Mouse (Mus musculus) skeletal muscle tissue, postnatal 0 days (tissue): ENCODE measurements around the gene Myo5a. TPM values are rescaled to one million over a fixed set of nuclear protein-coding genes. Genes with fewer than 3 reads are reported as not detected.

Source experiments
- polyA plus RNA-seq: library from polyadenylated mRNA; unstranded; fragments of >200 nt; fragmentation: Nextera tagmentation; extraction: Ambion mirVana; gene quantifications from 2 replicates; pipeline ENCODE4 v1.2.1, GENCODE M21; 2015

The Myo5a gene
- 6.8 and 9.2 TPM in 2 replicates for polyA plus RNA-seq

GRCm38 (mm10) chr9:75070457-75071028, at the start of gene Myo5a:
Gene Myo5a (plus strand): TSS chr9:75071015.

GRCm38 (mm10) chr9:75037451-75038356, 33.1 kb upstream of the Myo5a start, which contains the start of gene Arpp19:
Gene Arpp19 (plus strand): TSS chr9:75037614.

GRCm38 (mm10) chr9:75231841-75232746, 161.3 kb downstream of the Myo5a start, which contains the start of gene Myo5c:
Gene Myo5c (plus strand): TSS chr9:75232020.

Other genes starting within 250 kb of the Myo5a start
- gene Onecut1, start 209.1 kb upstream of the Myo5a start, polyA plus RNA-seq, result not detected in 2 replicates
- gene Fam214a, start 118.1 kb upstream of the Myo5a start, polyA plus RNA-seq, result 14.1 and 15.1 TPM in 2 replicates
- 175 and 217 TPM in 2 replicates for gene Arpp19, start 33.4 kb upstream of the Myo5a start, polyA plus RNA-seq
- gene Myo5c, start 161.0 kb downstream of the Myo5a start, polyA plus RNA-seq, result 1.4 and 2.2 TPM in 2 replicates
- 18.6 and 24.2 TPM in 2 replicates for gene Gnb5, start 235.3 kb downstream of the Myo5a start, polyA plus RNA-seq